Mouse (Mus musculus) lung, adult 2 months (tissue): ENCODE measurements at regions not wholly inside any gene's neighbourhood (a gene's known extent, or its start where the extent isn't known, plus 50 kb on each side); places are given as distances from the start of the nearest gene placed in this dataset.

Experiments used
- CTCF ChIP-seq: fragments of 200-500 bp; IDR thresholded peaks from 2 replicates; pipeline ENCODE4 v1.5.1; 2011; ENCODE audit warnings: mild to moderate bottlenecking, low read length, control low read depth; ENCODE audit not compliant: insufficient read depth
- POLR2A ChIP-seq: fragments of 200-500 bp; IDR thresholded peaks from 2 replicates; pipeline ENCODE4 v1.6.1; 2011; ENCODE audit warnings: low read depth, mild to moderate bottlenecking, control low read depth, low read length, borderline replicate concordance; ENCODE audit errors: extremely low read depth

GRCm38 (mm10) chr19:59630706-59631105 lies 172.5 kb downstream of the Emx2 start:
- TF ChIP-seq POLR2A (no peak), CTCF (no peak)
